ENCODE assay signal across 11 mouse cellular contexts in the genomic region with DNA sequence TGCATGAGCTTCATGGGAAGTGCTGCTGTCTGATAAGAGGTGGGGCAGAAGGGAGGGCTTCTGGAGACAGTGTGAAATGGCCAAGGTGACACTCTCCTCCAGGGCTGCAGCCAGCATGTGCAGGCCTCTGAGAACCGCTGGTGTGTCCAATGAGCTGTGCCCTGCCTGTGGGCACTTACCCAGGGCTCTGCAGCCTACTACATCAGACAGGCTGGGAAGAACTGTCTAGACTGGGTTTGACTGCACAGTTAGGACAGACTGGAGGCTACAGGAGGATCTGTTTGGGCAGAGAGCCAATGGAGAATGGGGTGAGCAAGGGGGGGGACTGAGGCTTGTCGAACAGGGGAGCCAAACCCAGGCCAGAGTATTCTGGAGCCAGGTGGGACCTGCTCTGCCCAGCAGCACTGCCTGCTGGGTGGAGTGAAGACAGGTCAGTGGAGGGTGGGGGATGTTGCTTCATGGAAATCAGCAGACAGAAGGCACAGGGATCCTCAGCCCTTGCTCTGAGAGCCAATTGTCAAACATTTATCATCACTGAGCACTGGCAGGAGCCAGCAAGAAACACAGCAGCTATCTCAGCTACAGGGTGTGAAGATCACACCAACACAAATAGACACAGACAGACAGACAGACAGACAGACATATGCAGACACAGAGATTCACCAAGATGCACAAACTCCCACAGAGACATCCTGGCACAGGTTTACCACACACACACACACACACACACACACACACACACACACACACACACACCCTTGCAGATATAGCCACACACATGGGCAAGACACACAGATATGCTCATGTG. TPM values are rescaled to one million over a fixed set of nuclear protein-coding genes. Genes with fewer than 3 reads are reported as not detected.
DNase-seq lines count a peak whose midpoint lies in the region; ATAC-seq lines count a peak whose summit lies in the region.
"Had no signal": no experiment of that assay in that cellular context is flagged by ENCODE, and none has a peak within 500 bp of the region (broad histone marks: within the 10 kb centered on the region; RNA-seq: fewer than 3 reads in every experiment).

No protein-coding gene starts in this region.

- H3K9me3 ChIP-seq in heart, embryonic 16.5 days (replicated peaks; ENCODE audit: control insufficient read depth, low read length): peaks cover 5% of the 10 kb centered on the region
- no peaks in the 10 kb centered on the region for H3K9me3 ChIP-seq in neural tube, embryonic 13.5 days
- H3K9me3 ChIP-seq in hindbrain, embryonic 11.5 days (ENCODE audit: control insufficient read depth, low read length): no peaks in the 10 kb centered on the region
- H3K9me3 ChIP-seq in neural tube, embryonic 15.5 days (replicated peaks): no peaks in the 10 kb centered on the region

- peak; percentile 39 for ATAC-seq in heart, embryonic 16.5 days (replicated peaks; ENCODE audit: extremely low read depth, insufficient read depth, low FRiP score)
- ATAC-seq in neural tube, embryonic 13.5 days (ENCODE audit: low read depth): peak; percentile 44; the same call in 1 of the 2 replicates
- 0 out of 2 replicates have a peak, but pooled peaks have one; percentile 19 for ATAC-seq in hindbrain, embryonic 11.5 days (ENCODE audit: low FRiP score)
- no peak for ATAC-seq in neural tube, embryonic 15.5 days (ENCODE audit: low FRiP score)
- ATAC-seq in granulocyte monocyte progenitor cell, adult 5-6 weeks (replicated peaks; ENCODE audit: poor library complexity, severe bottlenecking): no peak
- ATAC-seq: activated CD4-positive, CD25-positive, alpha-beta regulatory T cell, adult 4 months had no signal

- H3K4me2 ChIP-seq in heart, embryonic 16.5 days (ENCODE audit: low read depth, low read length): no peak overlapping the region
- H3K4me2 ChIP-seq in neural tube, embryonic 13.5 days: no peak overlapping the region
- H3K4me2 ChIP-seq in hindbrain, embryonic 11.5 days (replicated peaks; ENCODE audit: low read depth, low read length): no peak overlapping the region
- H3K4me2 ChIP-seq in neural tube, embryonic 15.5 days: no peak overlapping the region

- no peak overlapping the region for H3K9ac ChIP-seq in heart, embryonic 16.5 days (ENCODE audit: low read length)
- H3K9ac ChIP-seq in neural tube, embryonic 13.5 days: peak overlapping the region; percentile 12; the same call in 1 of the 2 replicates
- no peak overlapping the region for H3K9ac ChIP-seq in hindbrain, embryonic 11.5 days (ENCODE audit: low read depth, low read length)
- no peak overlapping the region for H3K9ac ChIP-seq in neural tube, embryonic 15.5 days (replicated peaks)

- H3K27ac ChIP-seq in heart, embryonic 16.5 days (ENCODE audit: low read length): 0 out of 2 replicates have a peak overlapping the region, but pooled peaks have one; percentile 3
- peak overlapping the region; percentile 34 for H3K27ac ChIP-seq in neural tube, embryonic 13.5 days (replicated peaks)
- no peak overlapping the region for H3K27ac ChIP-seq in hindbrain, embryonic 11.5 days (ENCODE audit: low read depth, low read length)
- H3K27ac ChIP-seq in neural tube, embryonic 15.5 days (replicated peaks): peak overlapping the region; percentile 34; the same call in 1 of the 2 replicates
- H3K27ac ChIP-seq: kidney, postnatal 0 days had no signal

- H3K4me3 ChIP-seq in heart, embryonic 16.5 days (ENCODE audit: low read length): no peak overlapping the region
- H3K4me3 ChIP-seq in neural tube, embryonic 13.5 days: no peak overlapping the region
- H3K4me3 ChIP-seq in hindbrain, embryonic 11.5 days (ENCODE audit: low read depth, low read length): no peak overlapping the region
- H3K4me3 ChIP-seq in neural tube, embryonic 15.5 days (replicated peaks): no peak overlapping the region

- H3K36me3 ChIP-seq in heart, embryonic 16.5 days (ENCODE audit: control insufficient read depth, insufficient read depth): no peaks in the 10 kb centered on the region
- no peaks in the 10 kb centered on the region for H3K36me3 ChIP-seq in neural tube, embryonic 13.5 days
- H3K36me3 ChIP-seq in hindbrain, embryonic 11.5 days (ENCODE audit: control insufficient read depth, insufficient read depth, low read length): no peaks in the 10 kb centered on the region
- H3K36me3 ChIP-seq in neural tube, embryonic 15.5 days: no peaks in the 10 kb centered on the region

- no peak for DNase-seq in heart, postnatal 4 days
- no peak for DNase-seq in neural tube, embryonic 10.5 days (ENCODE audit: extremely low spot score, low spot score)
- no peak for DNase-seq in hindbrain, embryonic 11.5 days (ENCODE audit: low spot score)
- DNase-seq in kidney, adult 8-10 months: no peak
- DNase-seq: gastrocnemius, postnatal 14 days had no signal

- peaks cover 16% of the 10 kb centered on the region for H3K4me1 ChIP-seq in heart, embryonic 16.5 days (ENCODE audit: control insufficient read depth, insufficient read depth, low read length)
- peaks cover 28% of the 10 kb centered on the region for H3K4me1 ChIP-seq in neural tube, embryonic 13.5 days (replicated peaks)
- H3K4me1 ChIP-seq in hindbrain, embryonic 11.5 days (replicated peaks; ENCODE audit: control insufficient read depth, insufficient read depth, low read length): no peaks in the 10 kb centered on the region
- peaks cover 11% of the 10 kb centered on the region for H3K4me1 ChIP-seq in neural tube, embryonic 15.5 days

- no peaks in the 10 kb centered on the region for H3K27me3 ChIP-seq in heart, embryonic 16.5 days (ENCODE audit: control insufficient read depth, insufficient read depth, low read length)
- no peaks in the 10 kb centered on the region for H3K27me3 ChIP-seq in neural tube, embryonic 13.5 days
- no peaks in the 10 kb centered on the region for H3K27me3 ChIP-seq in hindbrain, embryonic 11.5 days (ENCODE audit: control insufficient read depth, insufficient read depth, low read length)
- no peaks in the 10 kb centered on the region for H3K27me3 ChIP-seq in neural tube, embryonic 15.5 days (replicated peaks)

- 10% methylated on average over 2 of the region's 2 CpGs for WGBS in heart, embryonic 16.5 days
- WGBS in neural tube, embryonic 13.5 days: 34% methylated on average over 2 of the region's 2 CpGs
- 63% methylated on average over 2 of the region's 2 CpGs for WGBS in hindbrain, embryonic 11.5 days
- WGBS in neural tube, embryonic 15.5 days: 50% methylated on average over 2 of the region's 2 CpGs

RNA-seq across cellular contexts. Expression of a gene that starts 41.8 kb away (rescaled TPM):
- 113 and 131 TPM in 2 replicates for polyA plus RNA-seq in heart, embryonic 16.5 days (2015; fragmentation: Nextera tagmentation; extraction: Ambion mirVana)
- total RNA-seq in heart, postnatal 4 days (2021): 10 to 100 TPM; 55.8 to 57.1 TPM
- polyA plus RNA-seq in neural tube, embryonic 13.5 days (2015; fragmentation: Nextera tagmentation; extraction: Ambion mirVana): 136 and 148 TPM in 2 replicates
- 104 TPM in 2 replicates for polyA plus RNA-seq in hindbrain, embryonic 11.5 days (2014; fragmentation: Nextera tagmentation; extraction: Ambion mirVana)
- polyA plus RNA-seq in neural tube, embryonic 15.5 days (2015; fragmentation: Nextera tagmentation; extraction: Ambion mirVana): 150 and 155 TPM in 2 replicates
- total RNA-seq in granulocyte monocyte progenitor cell, adult 5-6 weeks (2014; fragmentation: Nextera tagmentation): 38.0 and 71.5 TPM in 2 replicates
- 65.8 and 70.9 TPM in 2 replicates for total RNA-seq in granulocyte monocyte progenitor cell, adult 5-6 weeks (2017)

Comparison
In these comparisons a context has a peak if more than half of its experiments do, and no peak if none do; other contexts are left out.
1. ATAC-seq: peak in heart, embryonic 16.5 days (single experiment), neural tube, embryonic 13.5 days (single experiment) and hindbrain, embryonic 11.5 days (single experiment); none in neural tube, embryonic 15.5 days (single experiment) and granulocyte monocyte progenitor cell, adult 5-6 weeks (single experiment).